Mouse (Mus musculus) cortical plate, adult 2 months (tissue): ENCODE measurements around the gene Prss33. TPM values are rescaled to one million over a fixed set of nuclear protein-coding genes. Genes with fewer than 3 reads are reported as not detected.
"Not testable (repeated sequence)": the region's sequence is repeated elsewhere in the genome, so short reads cannot be mapped to it uniquely, and the experiment has no call there.

Experiments used
- H3K27ac ChIP-seq: fragments of 200-500 bp; 2 replicates; pipeline ENCODE4 v1.5.1; 2012; ENCODE audit warnings: low read length, control low read depth, inconsistent platforms; ENCODE audit not compliant: insufficient read depth
- H3K4me1 ChIP-seq: fragments of 200-500 bp; 2 replicates; pipeline ENCODE4 v1.6.1; 2011; ENCODE audit warnings: low read length; ENCODE audit not compliant: control insufficient read depth, insufficient read depth
- H3K4me3 ChIP-seq: fragments of 200-500 bp; 2 replicates; pipeline ENCODE4 v1.5.1; 2011; ENCODE audit warnings: mild to moderate bottlenecking, low read length, control low read depth; ENCODE audit not compliant: insufficient read depth
- CTCF ChIP-seq: fragments of 200-500 bp; IDR thresholded peaks from 2 replicates; pipeline ENCODE4 v1.5.1; 2011; ENCODE audit warnings: mild to moderate bottlenecking, control low read depth, low read length; ENCODE audit not compliant: insufficient read depth; ENCODE audit errors: extremely low read depth
- POLR2A ChIP-seq: fragments of 200-500 bp; IDR thresholded peaks from 2 replicates; pipeline ENCODE4 v1.6.1; 2011; ENCODE audit warnings: mild to moderate bottlenecking, low read length, control low read depth; ENCODE audit not compliant: insufficient read depth; ENCODE audit errors: extremely low read depth
- polyA plus RNA-seq: library from polyadenylated mRNA; depleted of rRNA; stranded (reverse); fragments of >200 nt; gene quantifications from 2 replicates; pipeline ENCODE4 v1.2.3, GENCODE M21; 2012; rRNA removed

Gene Prss33
- not detected in 2 replicates for polyA plus RNA-seq

- H3K4me3 ChIP-seq, result no peak within 1 kb of the TSS
- no peaks in the 10 kb centered on the region for H3K4me1 ChIP-seq
- H3K27ac ChIP-seq, result no peak within 1 kb of the TSS
- TF ChIP-seq POLR2A (no peak), CTCF (no peak)
Measured at GRCm38 (mm10) chr17:23836006-23836575, at the start of gene Prss33. TSS of gene Prss33 (minus strand) at chr17:23836056.

- H3K4me1 ChIP-seq, H3K4me3 ChIP-seq, H3K27ac ChIP-seq: not testable (repeated sequence)
Measured at GRCm38 (mm10) chr17:23880576-23880975, 44.7 kb upstream of the Prss33 start, which contains the start of the genes Dcpp1 and Dcpp2. TSS of gene Dcpp1 (plus strand) at chr17:23880876. TSS of gene Dcpp2 (plus strand) at chr17:23880880.

GRCm38 (mm10) chr17:23877166-23877565, 41.3 kb upstream of the Prss33 start:
- TF ChIP-seq POLR2A (no peak), CTCF (no peak)
- no peak overlapping the region for H3K4me3 ChIP-seq
- H3K4me1 ChIP-seq, result no peaks in the 10 kb centered on the region
- H3K27ac ChIP-seq, result no peak overlapping the region

GRCm38 (mm10) chr17:23876741-23877140, 40.9 kb upstream of the Prss33 start:
- no peak for TF ChIP-seq POLR2A
- TF ChIP-seq CTCF, result no peak
- Histone ChIP-seq H3K4me3 (no peak overlapping the region), H3K27ac (no peak overlapping the region), H3K4me1 (no peaks in the 10 kb centered on the region)

GRCm38 (mm10) chr17:23873884-23874856, 38.3 kb upstream of the Prss33 start:
- Histone ChIP-seq H3K4me1 (no peaks in the 10 kb centered on the region), H3K27ac (no peak overlapping the region), H3K4me3 (no peak overlapping the region)
- TF ChIP-seq POLR2A (no peak), CTCF (peak; percentile 66)

- no peak overlapping the region for H3K27ac ChIP-seq
- no peak for TF ChIP-seq POLR2A
- TF ChIP-seq CTCF, result no peak
- no peak overlapping the region for H3K4me3 ChIP-seq
- H3K4me1 ChIP-seq, result no peaks in the 10 kb centered on the region
Measured at GRCm38 (mm10) chr17:23868513-23868912, 32.7 kb upstream of the Prss33 start.

- Histone ChIP-seq H3K4me1 (no peaks in the 10 kb centered on the region), H3K27ac (no peak within 1 kb of the TSS), H3K4me3 (no peak within 1 kb of the TSS)
- TF ChIP-seq POLR2A, result no peak
- TF ChIP-seq CTCF, result no peak
Measured at GRCm38 (mm10) chr17:23867756-23868155, 31.9 kb upstream of the Prss33 start, which contains the start of gene Prss21. TSS of gene Prss21 (plus strand) at chr17:23868056.

GRCm38 (mm10) chr17:23862926-23863325, 27.1 kb upstream of the Prss33 start:
- TF ChIP-seq POLR2A, result no peak
- TF ChIP-seq CTCF, result no peak
- Histone ChIP-seq H3K4me3 (no peak overlapping the region), H3K4me1 (no peaks in the 10 kb centered on the region), H3K27ac (no peak overlapping the region)

GRCm38 (mm10) chr17:23857913-23858312, 22.1 kb upstream of the Prss33 start:
- Histone ChIP-seq H3K27ac (no peak overlapping the region), H3K4me3 (no peak overlapping the region), H3K4me1 (no peaks in the 10 kb centered on the region)
- TF ChIP-seq CTCF, result no peak
- no peak for TF ChIP-seq POLR2A

GRCm38 (mm10) chr17:23857193-23857592, 21.3 kb upstream of the Prss33 start:
- no peak overlapping the region for H3K27ac ChIP-seq
- no peak for TF ChIP-seq POLR2A
- no peak for TF ChIP-seq CTCF

More at GRCm38 (mm10) chr17:23857193-23857592, 21.3 kb upstream of the Prss33 start:
- Histone ChIP-seq H3K4me3 (no peak overlapping the region), H3K4me1 (no peaks in the 10 kb centered on the region)
